Mouse (Mus musculus): ENCODE results near the gene Sugp1. TPM values are rescaled to one million over a fixed set of nuclear protein-coding genes. Genes with fewer than 3 reads are reported as not detected.
"Not testable (repeated sequence)": the region's sequence is repeated elsewhere in the genome, so short reads cannot be mapped to it uniquely, and the experiment has no call there.

The Sugp1 gene
- polyA plus RNA-seq, 1 experiment from 2014 or later: 32.6 TPM

DNA sequence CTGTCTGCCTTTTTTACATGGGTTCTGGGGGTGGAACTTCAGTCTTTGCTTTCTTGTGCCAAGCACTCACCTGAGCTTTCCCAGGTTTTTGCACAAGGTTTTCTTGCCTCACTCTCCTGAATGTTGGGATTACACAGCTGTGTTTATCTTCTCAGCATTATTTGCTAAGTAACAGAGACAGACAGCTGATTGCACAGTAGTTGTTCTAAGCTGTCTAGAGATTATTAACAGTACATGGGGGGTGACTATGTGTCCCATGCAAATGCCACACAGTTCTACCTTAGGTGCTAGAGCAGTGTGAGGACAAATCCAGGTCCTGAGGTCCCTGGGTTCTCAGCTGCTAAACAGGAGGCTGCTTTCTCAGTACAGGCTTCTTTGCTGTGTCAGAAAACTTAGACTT, 7.0 kb downstream of the Sugp1 start:
- no peak overlapping the region for H3K9ac ChIP-seq
- H3K4me1 ChIP-seq: peaks cover 5% of the 10 kb centered on the region; the same call in 1 of the 2 replicates
- H3K27me3 ChIP-seq (replicated peaks): no peaks in the 10 kb centered on the region
- H3K4me2 ChIP-seq: no peak overlapping the region
- no peak for ATAC-seq (ENCODE audit: extremely low read depth, insufficient number of reproducible peaks, low FRiP score, low TSS enrichment)
- H3K9me3 ChIP-seq: no peaks in the 10 kb centered on the region
- no peak overlapping the region for H3K27ac ChIP-seq (replicated peaks)
- peaks cover 62% of the 10 kb centered on the region for H3K36me3 ChIP-seq
- H3K4me3 ChIP-seq: no peak overlapping the region

DNA sequence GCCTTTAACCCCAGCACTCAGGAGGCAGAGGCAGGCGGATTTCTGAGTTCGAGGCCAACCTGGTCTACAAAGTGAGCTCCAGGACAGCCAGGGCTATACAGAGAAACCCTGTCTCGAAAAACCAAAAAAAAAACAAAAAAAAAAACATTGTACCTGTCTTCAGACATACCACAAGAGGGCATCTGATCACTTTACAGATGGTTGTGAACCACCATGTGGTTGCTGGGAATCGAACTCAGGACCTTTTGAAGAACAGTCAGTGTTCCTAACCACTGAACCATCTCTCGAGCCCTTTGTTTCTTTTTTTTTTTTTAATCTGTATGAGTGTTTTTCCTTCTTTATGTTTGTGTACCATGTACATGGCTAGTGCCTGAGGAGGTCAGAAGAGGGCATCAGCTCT, 7.8 kb downstream of the Sugp1 start:
- peaks cover 70% of the 10 kb centered on the region for H3K36me3 ChIP-seq
- not testable (repeated sequence) for H3K9me3 ChIP-seq; H3K9ac ChIP-seq; H3K27me3 ChIP-seq (replicated peaks); H3K27ac ChIP-seq (replicated peaks); H3K4me1 ChIP-seq; ATAC-seq (ENCODE audit: extremely low read depth, insufficient number of reproducible peaks, low FRiP score, low TSS enrichment); H3K4me2 ChIP-seq; H3K4me3 ChIP-seq
- 89% methylated on average over 5 of the region's 5 CpGs for WGBS

DNA sequence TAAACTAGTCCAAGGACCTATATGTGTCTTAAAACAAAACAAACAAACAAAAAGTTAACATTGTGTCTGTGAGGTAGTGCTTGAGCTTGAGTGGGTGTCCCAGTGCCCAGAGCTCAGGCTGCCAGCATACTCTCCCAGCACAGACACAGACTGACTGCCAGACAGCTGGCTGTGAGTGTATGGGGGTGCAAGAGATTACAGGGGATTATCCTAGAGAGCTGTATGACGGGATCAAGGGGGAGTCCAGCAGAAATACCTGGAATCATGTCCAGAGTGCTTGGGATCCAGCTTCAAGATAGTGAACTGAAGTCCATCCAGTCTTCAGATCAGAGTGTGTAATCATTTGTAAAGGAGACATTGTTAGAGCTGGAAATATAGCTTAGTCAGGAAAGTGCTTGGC, 15.1 kb downstream of the Sugp1 start:
- Histone ChIP-seq H3K4me3 (no peak overlapping the region), H3K27me3 (replicated peaks) (no peaks in the 10 kb centered on the region), H3K36me3 (peaks cover 95% of the 10 kb centered on the region), H3K9ac (no peak overlapping the region), H3K9me3 (no peaks in the 10 kb centered on the region), H3K4me2 (no peak overlapping the region), H3K4me1 (no peaks in the 10 kb centered on the region), H3K27ac (replicated peaks) (no peak overlapping the region)
- WGBS: 56% methylated on average over 1 of the region's 1 CpGs
- ATAC-seq (ENCODE audit: extremely low read depth, insufficient number of reproducible peaks, low FRiP score, low TSS enrichment): no peak

DNA sequence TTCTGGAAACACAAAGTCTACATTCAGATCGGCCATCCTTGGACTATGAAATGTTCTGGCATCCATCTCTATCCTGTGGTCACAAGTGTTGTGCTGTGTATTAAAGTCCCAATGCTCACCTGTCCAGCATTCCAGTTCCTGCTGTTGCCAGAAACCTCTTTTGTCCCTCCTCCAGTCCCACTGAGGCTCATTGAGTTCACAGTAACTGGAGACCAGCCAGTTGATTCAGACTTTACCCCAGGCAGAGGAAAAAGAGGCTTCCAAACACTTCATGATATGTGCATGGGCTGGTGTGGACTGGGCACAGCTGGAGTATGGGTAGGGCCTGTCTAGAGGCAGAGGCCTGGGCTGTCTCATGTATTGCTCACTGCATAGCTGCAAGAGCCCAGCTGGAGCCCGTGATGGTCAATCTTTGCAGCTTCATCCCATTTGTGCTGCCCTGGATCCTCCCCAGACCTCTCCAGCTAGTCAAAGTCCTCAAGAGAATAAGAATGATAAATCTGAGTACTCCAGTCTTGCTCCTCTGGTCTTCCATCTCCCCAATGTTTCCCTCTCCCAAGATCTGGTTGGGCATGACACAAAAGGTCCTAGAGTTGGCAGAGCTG, 29.3 kb downstream of the Sugp1 start:
- Histone ChIP-seq H3K27me3 (replicated peaks) (no peaks in the 10 kb centered on the region), H3K36me3 (peaks cover 51% of the 10 kb centered on the region), H3K9me3 (no peaks in the 10 kb centered on the region), H3K9ac (0 out of 2 replicates have a peak overlapping the region, but pooled peaks have one; percentile 72), H3K4me3 (no peak overlapping the region; the same call in 1 of the 2 replicates), H3K4me1 (peaks cover 25% of the 10 kb centered on the region), H3K4me2 (peak overlapping the region; percentile 78), H3K27ac (replicated peaks) (peak overlapping the region; percentile 1; the same call in 1 of the 2 replicates)
- no peak for ATAC-seq (ENCODE audit: extremely low read depth, insufficient number of reproducible peaks, low FRiP score, low TSS enrichment)
- 71% methylated on average over 2 of the region's 2 CpGs for WGBS

DNA sequence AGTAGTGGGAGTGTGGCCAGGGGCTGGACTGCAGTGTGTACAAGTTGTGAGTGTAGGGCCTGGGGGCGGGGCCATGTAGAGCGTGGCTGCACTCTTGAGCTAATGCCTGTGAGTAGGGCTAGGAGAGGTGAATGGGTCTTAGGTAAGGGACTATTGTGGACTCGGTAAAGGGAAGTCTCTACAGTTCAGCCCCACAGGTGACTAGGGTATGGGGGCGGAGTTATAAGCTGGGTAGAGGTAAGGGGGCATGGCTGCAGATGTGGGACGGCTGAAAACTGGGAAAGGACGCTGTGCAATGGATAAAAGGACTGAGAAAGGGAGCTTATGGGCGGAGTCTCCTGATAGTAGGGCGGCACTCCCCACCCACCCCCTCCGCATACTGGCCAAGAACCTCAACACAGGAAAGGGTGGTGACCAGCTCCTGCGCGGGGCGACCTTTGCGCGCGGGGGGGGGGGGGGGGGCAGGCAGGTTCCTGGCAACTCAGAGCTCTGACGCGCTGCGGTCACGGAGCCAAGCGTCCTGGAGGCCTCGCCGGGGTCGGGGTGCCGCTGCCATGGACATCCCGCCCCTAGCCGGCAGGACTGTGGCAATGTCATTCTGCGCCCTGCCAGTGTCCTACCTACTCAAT, 29.9 kb downstream of the Sugp1 start, which contains the start of gene Tm6sf2:
Tm6sf2 (plus strand) TSS at position 484 of the 629 bp plus-strand sequence.
- Histone ChIP-seq H3K9ac (peak within 1 kb of the TSS; percentile 72), H3K4me1 (peaks cover 25% of the 10 kb centered on the region), H3K27me3 (replicated peaks) (no peaks in the 10 kb centered on the region), H3K4me2 (peak within 1 kb of the TSS; percentile 78), H3K36me3 (peaks cover 45% of the 10 kb centered on the region), H3K4me3 (peak within 1 kb of the TSS; percentile 46), H3K9me3 (no peaks in the 10 kb centered on the region), H3K27ac (replicated peaks) (peak within 1 kb of the TSS; percentile 1; the same call in 1 of the 2 replicates)
- no peak for ATAC-seq (ENCODE audit: extremely low read depth, insufficient number of reproducible peaks, low FRiP score, low TSS enrichment)
- 7% methylated on average over 25 of the region's 27 CpGs for WGBS

DNA sequence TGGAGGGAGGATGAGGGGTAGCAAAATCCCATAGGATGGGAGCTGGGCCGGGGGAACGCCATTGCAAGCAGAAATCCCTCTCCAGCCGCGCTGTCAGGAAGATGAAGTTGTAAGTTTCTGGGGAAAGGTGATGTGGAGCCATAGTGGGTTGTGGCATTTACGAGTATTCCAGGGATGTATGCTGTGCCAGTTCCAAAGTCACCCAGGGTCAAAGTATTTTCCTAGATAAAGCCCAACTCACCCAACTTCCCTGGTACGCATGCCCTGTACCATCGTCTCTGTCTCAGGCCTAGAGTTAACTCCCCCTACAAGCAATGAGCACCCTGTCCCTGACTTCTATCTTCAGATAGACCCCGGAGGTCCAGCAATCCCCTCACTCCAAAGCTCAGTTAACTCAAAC, 30.5 kb downstream of the Sugp1 start:
- peak overlapping the region; percentile 46 for H3K4me3 ChIP-seq
- H3K4me2 ChIP-seq: peak overlapping the region; percentile 78
- ATAC-seq (ENCODE audit: extremely low read depth, insufficient number of reproducible peaks, low FRiP score, low TSS enrichment): no peak
- WGBS: 57% methylated on average over 8 of the region's 8 CpGs
- peak overlapping the region; percentile 72 for H3K9ac ChIP-seq
- no peaks in the 10 kb centered on the region for H3K9me3 ChIP-seq
- H3K27me3 ChIP-seq (replicated peaks): no peaks in the 10 kb centered on the region
- peaks cover 40% of the 10 kb centered on the region for H3K36me3 ChIP-seq
- H3K4me1 ChIP-seq: peaks cover 25% of the 10 kb centered on the region
- H3K27ac ChIP-seq (replicated peaks): no peak overlapping the region

DNA sequence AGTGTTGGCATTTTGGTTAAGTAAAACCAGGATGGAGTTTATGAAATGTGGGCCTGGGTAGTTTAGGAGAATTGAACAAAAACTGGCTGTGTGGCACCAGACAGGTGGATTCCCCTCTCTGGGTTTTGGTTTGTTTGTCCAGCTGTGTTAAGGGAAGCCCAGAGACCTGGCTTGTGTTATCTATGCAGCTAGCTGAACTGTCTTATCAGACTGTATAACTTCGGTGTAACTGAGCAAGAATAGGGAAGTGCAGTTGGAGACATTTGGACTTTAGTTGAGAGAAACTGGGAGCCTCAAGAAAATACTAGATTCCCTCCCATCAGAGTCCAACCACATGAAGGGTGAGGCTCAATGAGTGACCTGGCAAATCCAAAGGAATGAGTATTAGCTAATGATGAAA, 31.1 kb downstream of the Sugp1 start:
- Histone ChIP-seq H3K4me3 (no peak overlapping the region), H3K9me3 (no peaks in the 10 kb centered on the region), H3K4me2 (no peak overlapping the region), H3K27me3 (replicated peaks) (no peaks in the 10 kb centered on the region), H3K4me1 (peaks cover 22% of the 10 kb centered on the region), H3K9ac (no peak overlapping the region), H3K27ac (replicated peaks) (no peak overlapping the region), H3K36me3 (peaks cover 34% of the 10 kb centered on the region)
- WGBS: 54% methylated on average over 1 of the region's 1 CpGs
- ATAC-seq (ENCODE audit: extremely low read depth, insufficient number of reproducible peaks, low FRiP score, low TSS enrichment): no peak

DNA sequence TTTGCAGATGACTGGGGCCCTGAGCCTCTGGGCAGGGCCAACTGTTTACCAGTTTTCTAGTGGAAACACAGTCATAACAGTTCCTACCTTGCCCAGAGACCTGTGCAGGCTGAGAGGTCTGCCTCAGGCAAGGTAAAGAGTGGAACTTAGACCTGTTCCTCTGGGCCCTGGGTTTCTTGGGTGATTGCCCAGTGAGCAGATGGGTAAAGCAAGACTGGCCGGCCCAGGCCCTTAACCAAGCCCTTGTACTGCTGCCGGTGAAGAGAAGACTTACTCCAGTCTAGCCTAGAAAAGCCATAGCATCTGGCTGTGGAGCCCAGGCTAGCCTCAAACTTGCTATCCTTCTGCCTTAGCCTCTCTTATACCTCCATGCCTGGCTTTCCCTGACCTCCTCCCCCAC, 39.4 kb downstream of the Sugp1 start:
- Histone ChIP-seq H3K36me3 (no peaks in the 10 kb centered on the region), H3K27me3 (replicated peaks) (peaks cover 57% of the 10 kb centered on the region), H3K4me2 (no peak overlapping the region), H3K9me3 (no peaks in the 10 kb centered on the region), H3K4me3 (no peak overlapping the region), H3K9ac (no peak overlapping the region), H3K27ac (replicated peaks) (no peak overlapping the region), H3K4me1 (peaks cover 33% of the 10 kb centered on the region)
- ATAC-seq (ENCODE audit: extremely low read depth, insufficient number of reproducible peaks, low FRiP score, low TSS enrichment): no peak
- WGBS: 91% methylated on average over 2 of the region's 2 CpGs

DNA sequence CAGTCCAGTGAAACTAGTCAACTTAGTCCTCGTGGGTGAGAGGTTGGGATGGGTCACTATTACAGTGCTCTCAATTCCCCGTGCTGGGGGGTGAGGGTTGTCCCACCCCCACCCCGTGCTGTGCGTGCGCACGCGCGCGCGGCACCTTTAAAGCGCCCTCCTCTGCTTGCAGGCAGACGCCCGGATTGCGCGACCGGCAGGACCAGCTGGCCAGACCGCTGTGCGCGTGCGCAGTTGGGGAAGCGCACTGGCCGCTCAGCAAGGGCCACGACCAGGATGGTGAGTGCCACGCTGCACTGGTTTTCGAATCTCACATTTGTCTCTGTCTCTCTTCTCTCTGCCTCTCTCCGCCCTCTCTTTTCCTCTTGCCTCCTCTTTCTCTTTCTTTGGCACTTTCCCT, 40.7 kb downstream of the Sugp1 start, which contains the start of gene Hapln4:
Hapln4 (plus strand) TSS at position 173 of the 400 bp plus-strand sequence.
- no peaks in the 10 kb centered on the region for H3K36me3 ChIP-seq
- no peak for ATAC-seq (ENCODE audit: extremely low read depth, insufficient number of reproducible peaks, low FRiP score, low TSS enrichment)
- peaks cover 38% of the 10 kb centered on the region for H3K4me1 ChIP-seq
- H3K27ac ChIP-seq (replicated peaks): no peak within 1 kb of the TSS
- H3K4me2 ChIP-seq: peak within 1 kb of the TSS; percentile 91
- no peaks in the 10 kb centered on the region for H3K9me3 ChIP-seq
- peaks cover 71% of the 10 kb centered on the region for H3K27me3 ChIP-seq (replicated peaks)
- 0% methylated on average over 26 of the region's 26 CpGs for WGBS
- peak within 1 kb of the TSS; percentile 56 for H3K4me3 ChIP-seq
- H3K9ac ChIP-seq: peak within 1 kb of the TSS; percentile 71

DNA sequence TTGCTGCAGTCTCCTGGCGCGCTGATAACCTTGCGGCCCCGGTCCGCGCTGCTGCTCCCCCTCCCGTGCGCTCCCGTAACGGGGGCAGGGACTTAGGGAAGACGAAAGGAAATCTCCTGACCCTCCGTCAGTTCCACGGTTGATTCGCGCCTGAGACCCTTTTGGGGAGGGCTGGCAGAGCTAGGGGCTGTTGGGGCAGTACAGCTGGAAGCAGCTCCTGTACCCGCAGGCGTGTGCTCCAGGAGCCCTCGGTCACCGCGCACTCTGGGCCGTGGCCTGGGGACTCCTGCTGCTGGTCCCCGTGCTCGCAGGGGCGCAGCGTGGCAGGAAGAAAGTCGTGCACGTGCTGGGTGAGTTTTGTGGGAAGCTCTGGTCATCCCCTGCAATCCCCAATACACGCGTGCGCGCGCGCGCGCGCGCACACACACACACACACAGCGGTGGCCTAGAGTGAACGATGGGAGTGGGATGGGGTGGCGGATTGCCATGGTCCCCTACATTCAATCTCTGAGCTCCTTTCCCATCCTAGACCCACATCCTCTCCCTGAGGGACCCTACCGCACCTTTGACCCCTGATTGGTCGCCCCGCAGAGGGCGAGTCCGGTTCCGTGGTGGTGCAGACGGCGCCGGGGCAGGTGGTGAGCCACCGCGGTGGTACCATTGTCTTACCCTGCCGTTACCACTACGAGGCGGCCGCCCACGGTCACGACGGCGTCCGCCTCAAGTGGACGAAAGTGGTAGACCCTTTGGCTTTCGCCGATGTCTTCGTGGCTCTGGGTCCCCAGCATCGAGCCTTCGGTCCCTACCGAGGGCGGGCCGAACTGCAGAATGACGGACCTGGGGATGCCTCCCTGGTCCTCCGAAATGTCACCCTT, 41.8 kb downstream of the Sugp1 start:
- no peak overlapping the region for H3K27ac ChIP-seq (replicated peaks)
- no peaks in the 10 kb centered on the region for H3K9me3 ChIP-seq
- 2% methylated on average over 70 of the region's 71 CpGs for WGBS
- peak overlapping the region; percentile 71 for H3K9ac ChIP-seq
- no peaks in the 10 kb centered on the region for H3K36me3 ChIP-seq
- H3K27me3 ChIP-seq (replicated peaks): peaks cover 82% of the 10 kb centered on the region
- peaks cover 31% of the 10 kb centered on the region for H3K4me1 ChIP-seq
- H3K4me3 ChIP-seq: peak overlapping the region; percentile 56
- ATAC-seq (ENCODE audit: extremely low read depth, insufficient number of reproducible peaks, low FRiP score, low TSS enrichment): no peak
- peak overlapping the region; percentile 91 for H3K4me2 ChIP-seq

DNA sequence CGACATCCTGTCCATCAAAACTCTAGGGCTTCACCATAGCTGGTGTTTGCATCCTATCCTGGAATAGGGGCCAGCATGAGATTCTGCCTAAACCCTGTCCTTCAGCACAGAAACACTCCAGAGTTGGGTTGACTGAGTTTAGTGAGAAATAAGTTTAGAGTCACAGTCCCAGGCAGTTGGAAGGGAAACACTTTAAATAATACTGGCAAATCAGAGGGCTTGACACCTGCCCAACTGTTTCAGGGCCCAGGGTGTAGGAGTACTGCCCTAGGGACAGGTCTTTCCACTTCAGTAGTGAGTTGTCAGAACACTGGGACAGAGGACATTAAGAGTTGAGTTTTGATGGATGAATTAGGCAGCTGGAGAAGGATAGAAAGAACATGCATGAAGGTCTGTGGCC, 43.5 kb downstream of the Sugp1 start:
- Histone ChIP-seq H3K4me2 (no peak overlapping the region), H3K9ac (no peak overlapping the region), H3K4me3 (no peak overlapping the region), H3K27ac (replicated peaks) (no peak overlapping the region), H3K9me3 (no peaks in the 10 kb centered on the region), H3K36me3 (no peaks in the 10 kb centered on the region), H3K4me1 (peaks cover 26% of the 10 kb centered on the region), H3K27me3 (replicated peaks) (peaks cover 99% of the 10 kb centered on the region)
- 41% methylated on average over 1 of the region's 1 CpGs for WGBS
- ATAC-seq (ENCODE audit: extremely low read depth, insufficient number of reproducible peaks, low FRiP score, low TSS enrichment): no peak

Data from heart, embryonic 13.5 days (tissue).